Mouse (Mus musculus) T-cell, adult 2 months (primary cell): Measurements from ENCODE around the gene H2-Q1.
A peak's percentile ranks its signal among the peaks of the same experiment; 100 is the strongest.
"Not testable (repeated sequence)": the region's sequence is repeated elsewhere in the genome, so short reads cannot be mapped to it uniquely, and the experiment has no call there.

Experiments
- DNase-seq: peaks from one replicate; pipeline ENCODE4 v3.0.0; 2022; ENCODE audit warnings: low spot score

The H2-Q1 gene

DNA sequence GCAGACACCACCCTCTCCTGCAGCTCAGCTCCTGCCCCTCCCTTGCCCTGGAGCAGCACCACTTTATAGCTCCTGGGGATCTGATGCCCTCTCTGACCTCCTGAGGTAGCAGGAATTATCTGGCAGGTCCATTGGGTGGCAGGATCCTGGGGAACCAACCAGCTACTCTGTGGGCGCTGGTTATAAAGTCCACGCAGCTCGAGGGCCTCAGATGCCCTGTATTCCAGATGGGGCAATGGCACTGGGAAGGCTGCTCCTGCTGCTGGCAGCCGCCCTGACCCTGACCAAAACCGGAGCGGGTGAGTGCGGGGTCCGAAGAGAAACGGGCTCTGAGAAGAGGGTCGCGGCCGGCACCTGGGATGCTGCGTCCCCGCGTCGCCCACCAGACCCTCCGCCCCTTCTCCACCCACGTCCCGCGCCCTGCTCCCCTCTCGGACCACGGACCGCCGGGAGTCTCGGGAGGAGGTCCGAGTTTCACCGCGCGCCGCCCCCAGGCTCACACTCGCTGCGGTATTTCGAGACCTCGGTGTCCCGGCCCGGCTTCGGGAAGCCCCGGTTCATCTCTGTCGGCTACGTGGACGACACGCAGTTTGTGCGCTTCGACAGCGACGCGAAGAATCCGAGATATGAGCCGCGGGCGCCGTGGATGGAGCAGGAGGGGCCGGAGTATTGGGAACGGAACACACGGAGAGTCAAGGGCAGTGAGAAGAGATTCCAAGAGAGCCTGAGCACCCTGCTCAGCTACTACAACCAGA lies at the start of gene H2-Q1:
H2-Q1 (plus strand) TSS at position 79 of the 755 bp plus-strand sequence.
- DNase-seq, result no peak

DNA sequence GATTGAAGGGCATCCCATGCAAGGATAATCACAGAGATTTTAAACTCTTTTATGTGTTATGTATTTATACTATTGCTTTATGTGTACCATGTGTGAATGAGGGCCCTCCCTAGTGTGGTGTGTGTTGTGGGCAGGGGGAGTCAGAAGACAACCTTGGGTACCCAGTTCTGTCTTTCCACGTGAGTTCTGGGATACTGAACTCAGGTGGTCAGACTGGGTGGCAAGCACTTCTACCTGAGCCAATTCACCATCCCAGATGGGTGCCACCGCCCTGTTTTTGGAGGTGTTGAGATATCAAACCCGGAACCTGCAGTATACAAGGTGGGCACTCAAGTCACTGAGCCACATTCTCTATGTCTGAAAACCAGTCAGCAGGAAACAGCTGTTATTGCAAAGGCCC lies 48.0 kb upstream of the H2-Q1 start:
- no peak for DNase-seq

DNA sequence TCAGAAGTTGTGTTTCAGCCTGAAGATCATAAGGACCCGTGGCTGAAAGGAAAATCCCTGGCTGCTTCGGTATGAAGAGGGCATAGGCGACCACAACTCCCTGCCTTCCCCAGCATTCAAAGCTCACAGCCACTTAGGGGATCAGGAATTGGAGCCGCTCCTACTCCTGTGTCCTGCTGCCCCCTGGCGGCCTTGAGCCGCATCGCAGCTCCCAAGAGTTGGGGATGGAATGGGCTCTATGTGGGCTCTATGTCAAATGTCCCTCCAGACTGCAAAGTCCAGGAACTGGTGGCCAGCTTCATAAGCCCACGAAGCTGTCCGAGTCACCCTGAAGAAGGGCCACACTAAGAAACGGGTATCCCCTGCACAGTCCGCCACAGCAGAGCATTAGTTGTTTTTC lies 45.4 kb upstream of the H2-Q1 start:
- peak; percentile 82 for DNase-seq

GRCm38 (mm10) chr17:35276304-35276864 lies 43.8 kb upstream of the H2-Q1 start:
- no peak for DNase-seq

DNA sequence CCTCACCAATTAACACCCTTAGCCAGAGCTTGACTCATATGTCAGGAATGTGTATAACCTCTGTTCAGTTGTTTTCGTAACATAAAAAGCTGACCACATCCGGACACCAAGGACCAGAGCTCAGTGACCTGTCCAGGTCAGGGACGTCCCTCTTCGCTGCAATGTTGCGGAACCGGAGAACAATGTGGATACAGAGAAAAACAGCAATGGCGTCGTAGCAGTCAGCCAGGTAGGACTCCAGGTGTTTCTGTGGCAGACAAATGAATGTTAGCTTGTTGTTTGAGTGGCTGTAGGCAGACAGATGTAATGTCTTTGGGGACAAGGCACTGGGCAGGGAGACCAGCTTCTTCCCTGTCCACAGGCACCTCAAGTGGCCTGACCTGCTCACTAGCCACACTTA lies 42.2 kb upstream of the H2-Q1 start:
- DNase-seq, result no peak

- DNase-seq, result no peak
Observed at GRCm38 (mm10) chr17:35278957-35279688, 41.1 kb upstream of the H2-Q1 start.

GRCm38 (mm10) chr17:35280276-35280675 lies 39.9 kb upstream of the H2-Q1 start:
- no peak for DNase-seq

DNA sequence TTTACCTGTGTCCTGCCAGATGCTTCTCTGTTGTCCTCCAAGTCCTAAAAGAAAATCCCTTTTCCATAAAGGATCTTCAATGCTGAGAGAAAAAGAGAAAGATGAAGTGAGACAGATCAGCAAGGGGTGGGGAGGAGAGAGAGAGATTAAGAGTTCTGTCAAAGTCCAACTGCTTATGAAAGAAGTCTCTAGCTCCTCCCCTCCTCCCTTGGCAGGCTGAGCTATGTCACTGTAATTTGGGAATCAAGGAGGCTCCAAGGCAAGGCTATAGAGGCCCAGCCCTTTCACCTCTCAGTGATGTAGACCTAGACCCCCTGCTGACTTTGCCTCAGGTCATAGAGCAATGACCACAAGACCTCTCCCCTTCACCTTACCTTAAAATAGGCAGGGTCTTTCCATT lies 34.8 kb upstream of the H2-Q1 start:
- no peak for DNase-seq

DNA sequence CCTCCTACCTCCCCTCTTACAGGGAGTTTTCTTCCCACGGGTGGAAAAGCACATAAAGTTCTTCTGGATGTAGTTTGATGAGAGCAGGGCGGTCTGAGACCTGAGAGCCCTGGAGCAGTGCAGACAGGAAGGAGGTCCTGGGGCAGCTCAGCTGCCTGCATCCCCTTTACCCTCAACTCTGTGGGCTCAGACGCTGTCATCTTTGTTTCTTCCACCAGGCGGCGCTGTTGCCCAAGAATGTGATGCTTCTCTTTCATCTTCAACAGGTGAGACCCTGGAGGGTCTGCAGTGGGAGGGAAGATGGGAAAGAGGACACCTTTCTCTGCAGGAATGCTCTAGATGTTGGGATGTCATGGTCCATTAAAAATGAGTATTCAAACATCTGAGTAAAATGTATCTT lies 24.4 kb upstream of the H2-Q1 start:
- DNase-seq, result peak; percentile 73

DNA sequence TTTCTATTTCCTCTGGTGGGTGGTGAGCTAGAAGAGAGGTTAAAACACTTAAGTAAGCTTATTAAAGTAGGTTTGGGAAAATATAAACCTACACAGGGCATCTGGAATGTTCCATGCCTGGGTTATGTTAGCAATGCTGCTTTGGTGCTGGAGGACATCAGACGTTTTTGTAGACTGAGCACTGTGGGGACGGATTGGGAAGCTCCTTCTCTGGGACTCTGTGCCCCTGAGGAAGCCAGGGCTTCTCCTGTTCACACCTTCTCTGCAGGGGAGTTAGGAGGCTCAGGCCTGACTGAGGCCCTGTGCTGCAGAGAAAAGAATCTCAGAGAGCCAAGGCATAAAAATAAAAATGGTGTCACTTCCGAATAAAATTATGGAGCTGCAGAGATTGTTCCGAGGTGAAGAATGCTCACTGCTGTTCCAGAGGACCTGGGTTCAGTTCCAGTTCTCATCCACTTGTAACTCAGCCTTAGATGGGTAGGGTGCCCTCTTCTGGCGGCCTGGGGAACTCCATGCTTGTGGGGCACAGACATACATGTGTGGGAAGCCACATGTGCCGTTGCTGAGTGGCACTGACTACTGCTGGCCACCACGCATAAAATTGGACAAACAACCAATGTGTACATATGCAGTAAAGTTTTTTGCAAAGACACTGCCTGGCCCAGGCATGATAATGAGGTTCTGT lies 19.8 kb upstream of the H2-Q1 start:
- DNase-seq, result peak; percentile 44

- DNase-seq, result peak; percentile 84
Observed at GRCm38 (mm10) chr17:35301645-35302258, 18.5 kb upstream of the H2-Q1 start.

- no peak for DNase-seq
Observed at GRCm38 (mm10) chr17:35303271-35303670, 16.9 kb upstream of the H2-Q1 start.

DNA sequence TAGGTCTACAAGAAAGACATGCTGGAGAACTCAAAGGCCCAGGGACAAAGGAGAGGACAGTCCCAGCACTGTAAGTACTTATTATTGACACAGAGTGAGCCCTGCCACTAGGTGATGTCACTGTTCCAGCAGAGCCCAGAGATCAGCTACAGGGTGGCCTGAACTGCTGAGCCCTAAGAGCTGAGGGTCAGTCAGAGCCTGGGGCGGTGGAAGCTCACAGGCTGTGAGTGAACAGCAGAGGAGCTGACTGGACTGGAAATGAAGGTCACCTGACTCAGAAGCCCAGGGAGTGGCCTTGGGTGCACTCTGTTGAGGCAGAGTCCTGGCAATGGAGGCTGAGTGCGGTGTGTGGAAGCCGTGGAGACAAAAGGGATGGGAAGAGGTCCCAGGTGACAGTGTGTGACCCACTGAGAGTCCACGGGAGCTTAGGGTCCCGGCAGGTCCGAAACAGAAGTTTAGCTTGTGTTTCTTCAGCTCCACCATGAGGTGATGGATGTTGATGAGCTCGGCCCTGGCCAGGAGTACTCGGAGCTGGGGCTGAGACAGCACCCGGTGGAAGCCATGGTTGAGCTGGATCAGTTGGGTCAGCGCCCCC lies 16.4 kb upstream of the H2-Q1 start:
- DNase-seq, result no peak

DNA sequence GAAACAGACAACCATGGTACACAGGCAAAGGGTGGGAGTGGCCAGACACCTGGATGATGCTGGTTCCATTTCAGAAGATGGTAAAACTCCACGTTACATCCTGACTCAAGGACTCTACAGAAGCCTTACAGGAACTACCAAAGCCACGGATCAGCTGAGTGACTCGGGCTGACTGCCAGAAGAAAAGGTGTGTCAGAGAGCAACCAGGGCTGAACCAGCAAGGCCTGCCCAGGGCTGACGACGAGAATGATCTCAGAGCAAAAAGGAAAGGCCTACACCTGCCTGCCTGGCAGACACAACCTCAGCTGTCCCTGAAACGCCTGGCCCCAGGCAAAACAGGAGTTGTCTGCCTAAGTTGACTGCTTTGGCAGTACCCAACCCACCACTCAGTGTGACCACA lies 15.7 kb upstream of the H2-Q1 start:
- no peak for DNase-seq

GRCm38 (mm10) chr17:35304921-35305320 lies 15.3 kb upstream of the H2-Q1 start:
- DNase-seq, result not testable (repeated sequence)

DNA sequence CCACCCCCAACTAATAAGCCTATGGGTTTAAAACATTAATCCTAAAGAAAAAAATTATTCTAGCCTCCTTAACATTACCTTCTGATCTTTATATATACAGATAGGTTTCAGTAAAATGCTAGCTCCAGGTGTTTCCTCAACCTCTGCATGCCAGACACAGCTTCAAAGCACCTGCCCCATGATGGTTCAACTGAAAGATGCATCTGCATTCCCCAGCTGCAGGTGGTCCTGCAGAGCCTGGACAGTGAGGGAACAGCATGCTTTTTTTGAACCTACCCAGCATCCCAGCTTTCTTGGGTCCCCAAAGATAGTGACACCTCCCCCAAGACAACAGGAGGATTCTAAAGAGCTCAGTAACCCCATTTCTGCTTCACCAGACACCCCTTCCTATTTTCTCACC lies 1.5 kb upstream of the H2-Q1 start:
- DNase-seq, result no peak

DNA sequence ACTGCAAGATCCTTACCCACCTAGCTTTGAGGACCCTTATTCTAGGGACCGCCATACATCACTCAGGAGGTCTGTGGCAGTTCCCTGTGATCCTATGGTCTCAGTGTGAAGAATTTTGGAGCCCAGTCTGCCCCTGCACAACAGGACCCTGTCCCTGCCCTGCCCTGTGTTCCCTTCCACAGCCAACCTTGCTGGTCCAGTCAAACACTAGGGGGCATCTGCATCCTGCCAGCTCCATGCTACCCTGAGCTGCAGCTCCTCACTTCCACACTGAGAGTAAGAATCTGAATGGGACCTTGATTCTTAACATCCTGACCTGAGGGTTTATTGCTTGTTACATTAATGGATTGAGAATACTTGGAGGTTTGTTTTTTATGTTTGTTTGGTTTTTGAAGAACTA lies 4.9 kb downstream of the H2-Q1 start:
- not testable (repeated sequence) for DNase-seq

DNA sequence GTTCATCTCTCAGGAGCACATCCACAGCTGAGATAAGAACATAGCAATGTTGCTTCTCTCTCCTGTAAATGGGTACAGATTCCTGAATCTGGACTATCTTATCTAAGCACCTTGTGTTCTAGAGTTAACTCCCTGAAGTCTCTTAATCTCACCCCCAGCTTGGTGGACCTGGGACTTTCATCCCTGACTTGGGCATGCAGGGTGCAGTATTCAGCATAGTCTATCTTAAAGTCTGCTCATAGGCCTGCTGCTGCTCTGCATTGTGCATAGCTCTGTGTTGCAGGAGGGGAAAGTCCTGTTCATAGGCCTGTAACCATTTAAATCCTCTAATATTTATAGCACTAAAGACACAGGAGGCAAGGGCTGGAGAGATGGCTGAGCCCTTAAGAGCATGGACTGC lies 5.8 kb downstream of the H2-Q1 start:
- not testable (repeated sequence) for DNase-seq

GRCm38 (mm10) chr17:35329714-35330113 lies 9.5 kb downstream of the H2-Q1 start:
- not testable (repeated sequence) for DNase-seq

DNA sequence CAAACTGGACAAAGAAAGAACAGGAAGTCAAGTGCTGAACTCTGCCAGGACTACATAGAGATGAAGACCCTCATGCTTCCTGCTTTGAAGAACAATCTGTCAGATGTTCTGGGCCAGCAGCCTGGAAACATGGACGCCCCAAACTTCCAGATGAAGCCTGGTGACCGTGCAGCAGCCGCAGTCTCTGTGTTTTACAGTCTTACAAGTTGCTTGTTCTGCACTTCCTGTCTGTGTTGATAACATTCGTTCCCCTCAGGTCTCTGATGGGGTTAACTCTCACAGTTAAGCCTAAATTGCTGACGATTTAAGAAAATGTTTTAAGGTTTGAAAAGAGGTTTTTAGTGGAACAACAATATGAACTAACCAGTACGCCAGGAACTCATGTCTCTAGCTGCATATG lies 11.3 kb downstream of the H2-Q1 start:
- not testable (repeated sequence) for DNase-seq

DNA sequence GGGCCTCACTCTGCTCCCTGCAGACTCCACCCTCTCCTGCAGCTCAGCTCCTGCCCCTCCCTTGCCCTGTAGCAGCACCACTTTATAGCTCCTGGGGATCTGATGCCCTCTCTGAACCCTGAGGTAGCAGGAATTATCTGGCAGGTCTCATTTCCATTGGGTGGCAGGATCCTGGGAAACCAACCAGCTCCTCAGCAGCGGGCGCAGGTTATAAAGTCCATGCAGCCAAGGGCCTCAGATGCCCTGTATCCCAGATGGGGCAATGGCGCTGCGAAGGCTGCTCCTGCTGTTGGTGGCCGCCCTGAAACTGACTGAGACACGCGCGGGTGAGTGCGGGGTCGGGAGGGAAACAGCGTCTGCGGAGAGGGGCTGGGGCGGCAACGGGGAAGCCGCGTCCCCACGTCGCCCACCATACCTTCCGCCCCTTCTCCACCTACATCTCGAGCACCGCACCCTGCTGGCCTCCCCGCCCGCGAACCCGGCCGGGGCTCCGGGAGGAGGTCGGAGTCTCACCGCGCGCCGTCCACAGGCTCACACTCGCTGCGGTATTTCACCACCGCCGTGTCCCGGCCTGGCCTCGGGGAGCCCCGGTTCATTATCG lies 22.0 kb downstream of the H2-Q1 start, which contains the start of gene H2-Q2:
H2-Q2 (plus strand) TSS at position 172 of the 601 bp plus-strand sequence.
- DNase-seq, result peak; percentile 32
